Mouse (Mus musculus) liver, embryonic 14.5 days (tissue): ENCODE data around the gene Ptrhd1.

ENCODE experiments used
- CTCF ChIP-seq: IDR thresholded peaks from 2 replicates; pipeline ENCODE4 v1.5.1; 2016; ENCODE audit warnings: antibody characterized with exemption, low read depth, control low read depth
- EP300 ChIP-seq: IDR thresholded peaks from 2 replicates; pipeline ENCODE4 v1.6.1; 2016; ENCODE audit warnings: antibody characterized with exemption, low read depth

DNA sequence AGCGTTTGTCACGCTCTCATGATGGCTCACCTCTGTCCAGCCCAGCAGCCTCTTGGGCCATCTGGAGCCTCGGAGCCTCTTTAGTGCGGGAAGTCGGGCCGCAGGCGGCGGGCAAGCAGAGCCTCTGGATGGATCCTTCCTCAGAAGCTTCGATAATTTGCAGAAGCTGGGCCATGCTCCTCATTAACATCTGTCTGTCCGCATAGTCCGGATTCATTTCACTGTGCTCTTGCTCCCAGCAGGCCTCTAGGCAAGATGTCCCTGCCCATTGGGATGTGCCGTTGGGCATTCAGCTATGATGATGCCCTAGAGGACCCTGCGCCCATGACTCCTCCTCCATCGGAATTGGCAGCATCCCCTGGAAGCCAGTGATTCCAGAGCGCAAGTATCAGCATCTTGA is 3.7 kb downstream of the Ptrhd1 start:
- TF ChIP-seq CTCF (no peak), EP300 (no peak)
